Mouse (Mus musculus) liver (tissue): ENCODE measurements around the gene Ifit2.
"Not testable (repeated sequence)": the region's sequence is repeated elsewhere in the genome, so short reads cannot be mapped to it uniquely, and the experiment has no call there.

ENCODE experiments used
- DNase-seq: peaks from one replicate; pipeline ENCODE4 v3.0.0-alpha.2; 2020; ENCODE audit warnings: mixed read lengths

Ifit2 gene

GRCm38 (mm10) chr19:34550205-34550533 is 325 bp upstream of the Ifit2 start:
- no peak for DNase-seq

GRCm38 (mm10) chr19:34551981-34552380 is 1.5 kb downstream of the Ifit2 start:
- DNase-seq: no peak

GRCm38 (mm10) chr19:34553021-34553420 is 2.5 kb downstream of the Ifit2 start:
- no peak for DNase-seq

GRCm38 (mm10) chr19:34553522-34553921 is 3.0 kb downstream of the Ifit2 start:
- DNase-seq: no peak

GRCm38 (mm10) chr19:34554061-34554460 is 3.6 kb downstream of the Ifit2 start:
- DNase-seq: no peak

GRCm38 (mm10) chr19:34556621-34557020 is 6.1 kb downstream of the Ifit2 start:
- DNase-seq: no peak

GRCm38 (mm10) chr19:34562556-34562955 is 12.1 kb downstream of the Ifit2 start:
- no peak for DNase-seq

GRCm38 (mm10) chr19:34566178-34566784 is 15.8 kb downstream of the Ifit2 start:
- no peak for DNase-seq

GRCm38 (mm10) chr19:34568988-34569895 is 18.7 kb downstream of the Ifit2 start:
- DNase-seq: no peak

- DNase-seq: no peak
These were observed 19.5 kb downstream of the Ifit2 start for GRCm38 (mm10) chr19:34569896-34570476.

- DNase-seq: no peak
These were observed 20.6 kb downstream of the Ifit2 start for GRCm38 (mm10) chr19:34571080-34571479.

- DNase-seq: no peak
These were observed 23.2 kb downstream of the Ifit2 start for GRCm38 (mm10) chr19:34573650-34574049.

GRCm38 (mm10) chr19:34577121-34577520 is 26.6 kb downstream of the Ifit2 start:
- no peak for DNase-seq

- DNase-seq: not testable (repeated sequence)
These were observed 32.2 kb downstream of the Ifit2 start for GRCm38 (mm10) chr19:34582696-34583095.

GRCm38 (mm10) chr19:34583126-34583766 is 32.8 kb downstream of the Ifit2 start, which contains the start of gene Ifit3:
TSS of gene Ifit3 (plus strand) at chr19:34583531.
- not testable (repeated sequence) for DNase-seq

GRCm38 (mm10) chr19:34585740-34586458 is 35.4 kb downstream of the Ifit2 start:
- DNase-seq: not testable (repeated sequence)

GRCm38 (mm10) chr19:34587898-34588692 is 37.6 kb downstream of the Ifit2 start:
- not testable (repeated sequence) for DNase-seq

GRCm38 (mm10) chr19:34588959-34589358 is 38.5 kb downstream of the Ifit2 start:
- DNase-seq: no peak

- DNase-seq: no peak
These were observed 43.0 kb downstream of the Ifit2 start for GRCm38 (mm10) chr19:34593456-34593855.

GRCm38 (mm10) chr19:34594523-34594922 is 44.0 kb downstream of the Ifit2 start:
- DNase-seq: not testable (repeated sequence)

GRCm38 (mm10) chr19:34596811-34597210 is 46.3 kb downstream of the Ifit2 start:
- no peak for DNase-seq

- DNase-seq: no peak
These were observed 47.8 kb downstream of the Ifit2 start for GRCm38 (mm10) chr19:34598341-34598740.
